Mouse (Mus musculus): ENCODE data around the gene Mxd4.

- TF ChIP-seq CTCF (IDR thresholded peaks at IDR 0.05; ENCODE audit: borderline replicate concordance, insufficient read depth, low read length): no peak
- no peak for TF ChIP-seq POLR2A (IDR thresholded peaks at IDR 0.05; ENCODE audit: low read depth, low read length)
These were observed 16.8 kb downstream of the Mxd4 start for GRCm38 (mm10) chr5:34170726-34171125.

All from embryonic fibroblast, embryonic 13.5 days (primary cell).